Mouse (Mus musculus): ENCODE results near the gene Taar7a.

Gene Taar7a

DNA sequence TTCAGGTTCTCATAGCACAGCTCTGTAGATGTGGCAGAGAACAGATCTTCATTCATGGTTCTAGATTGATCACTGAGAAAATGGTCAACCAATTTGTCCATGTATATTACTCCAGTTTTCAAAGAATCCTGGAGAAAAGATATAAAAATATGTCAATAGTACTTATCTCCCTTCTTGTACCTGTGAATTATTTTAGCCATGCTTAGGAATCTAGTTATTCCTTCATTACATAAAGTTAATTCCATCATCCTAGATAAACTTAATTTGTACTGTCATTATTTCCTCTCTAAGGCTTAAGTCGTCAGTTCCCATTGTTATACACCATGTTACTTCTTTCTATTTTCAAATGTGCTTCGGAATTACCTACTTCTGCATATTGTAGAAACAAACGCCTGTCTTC lies at the start of gene Taar7a:
TSS of gene Taar7a (minus strand) at position 101 of the 400 bp plus-strand sequence.
- ATAC-seq (ENCODE audit: insufficient number of reproducible peaks, low FRiP score, low TSS enrichment): no peak

DNA sequence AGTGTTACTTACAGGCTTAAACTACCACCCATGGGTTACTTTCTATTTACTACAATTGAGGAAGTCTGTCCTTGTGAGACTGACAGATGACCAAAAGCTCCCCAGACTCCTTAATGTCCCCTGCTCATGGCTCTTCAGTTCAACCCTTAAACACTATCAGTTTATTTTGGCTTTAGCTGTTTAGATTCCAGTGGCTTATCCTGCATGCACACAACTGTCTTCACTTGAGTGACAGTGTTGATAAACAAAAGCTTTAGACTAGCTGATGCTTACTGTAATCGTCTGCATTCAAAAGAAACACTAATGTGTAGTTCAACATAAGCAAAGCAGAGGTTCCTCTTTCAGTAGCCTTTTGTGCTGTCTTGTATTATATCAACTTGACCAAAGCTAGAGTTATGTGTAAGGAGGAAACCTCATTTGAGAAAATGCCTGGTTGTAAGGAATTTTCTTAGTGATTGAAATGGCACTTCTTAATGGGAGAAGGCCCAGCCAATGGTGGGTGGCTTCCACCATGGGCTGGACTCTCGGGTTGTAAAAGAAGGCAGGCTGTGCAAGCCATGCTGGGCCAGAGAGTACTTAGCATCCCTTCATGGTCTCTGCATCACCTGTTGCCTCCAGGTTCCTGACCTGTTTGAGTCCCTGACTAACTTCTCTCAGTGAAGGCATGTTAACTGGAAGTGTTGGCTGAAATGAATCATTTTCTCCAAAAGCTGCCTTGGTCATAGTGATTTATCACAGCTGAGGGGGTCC lies 47.0 kb upstream of the Taar7a start:
- no peak for ATAC-seq (ENCODE audit: insufficient number of reproducible peaks, low FRiP score, low TSS enrichment)

DNA sequence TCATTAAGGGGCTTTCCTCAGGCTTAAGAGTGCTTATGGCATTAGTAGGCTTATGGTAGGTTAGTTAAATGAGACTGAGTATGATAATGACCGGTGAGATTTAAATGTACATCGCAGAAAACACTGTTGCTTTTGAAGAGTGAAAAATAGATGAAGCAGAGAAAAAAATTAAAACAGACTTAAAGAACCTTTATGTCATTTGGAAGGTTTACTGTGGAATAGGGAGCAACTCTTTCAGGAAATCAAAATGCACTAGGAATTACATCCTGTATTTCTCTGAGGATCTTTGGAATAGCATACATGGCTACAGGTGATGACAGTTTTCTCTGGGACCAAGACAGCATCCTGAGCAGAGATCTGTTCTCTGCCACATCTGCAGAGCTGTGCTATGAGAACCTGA lies 44.0 kb upstream of the Taar7a start, which contains the start of gene Taar7e:
TSS of gene Taar7e (plus strand) at position 301 of the 400 bp plus-strand sequence.
- ATAC-seq (ENCODE audit: insufficient number of reproducible peaks, low FRiP score, low TSS enrichment): no peak

DNA sequence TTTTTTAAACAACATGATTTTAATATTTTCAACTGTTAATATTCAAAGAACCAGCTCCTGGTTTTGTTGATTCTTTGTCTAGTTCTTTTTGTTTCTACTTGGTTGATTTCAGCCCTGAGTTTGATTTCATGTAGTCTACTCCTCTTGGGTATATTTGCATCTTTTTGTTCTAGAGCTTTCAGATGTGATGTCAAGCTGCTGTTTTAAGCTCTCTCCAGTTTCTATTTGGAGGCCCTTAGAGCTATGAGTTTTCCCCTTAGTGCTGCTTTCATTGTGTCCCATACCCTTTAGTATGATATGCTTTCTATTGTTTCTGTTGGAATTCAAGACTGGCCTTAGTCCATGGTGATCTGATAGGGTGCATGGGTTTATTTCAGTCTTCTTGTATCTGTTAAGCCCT lies 38.1 kb upstream of the Taar7a start:
- no peak for ATAC-seq (ENCODE audit: insufficient number of reproducible peaks, low FRiP score, low TSS enrichment)

DNA sequence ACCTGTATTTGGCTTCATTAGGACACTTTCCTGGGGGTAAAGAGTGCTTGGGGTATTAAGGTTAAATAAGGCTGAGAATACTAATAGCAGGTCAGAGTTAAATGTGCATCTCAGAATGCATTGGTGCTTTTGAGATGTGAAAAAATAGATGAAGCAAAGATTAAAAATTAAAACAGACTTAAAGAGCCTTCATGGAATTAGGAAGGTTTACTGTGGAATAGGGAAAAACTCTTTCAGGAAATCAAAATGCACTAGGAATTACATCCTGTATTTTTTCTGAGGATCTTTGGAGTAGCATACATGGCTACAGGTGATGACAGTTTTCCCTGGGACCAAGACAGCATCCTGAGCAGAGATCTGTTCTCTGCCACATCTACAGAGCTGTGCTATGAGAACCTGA lies 33.6 kb upstream of the Taar7a start, which contains the start of gene Taar7d:
TSS of gene Taar7d (plus strand) at position 301 of the 400 bp plus-strand sequence.
- ATAC-seq (ENCODE audit: insufficient number of reproducible peaks, low FRiP score, low TSS enrichment): no peak

DNA sequence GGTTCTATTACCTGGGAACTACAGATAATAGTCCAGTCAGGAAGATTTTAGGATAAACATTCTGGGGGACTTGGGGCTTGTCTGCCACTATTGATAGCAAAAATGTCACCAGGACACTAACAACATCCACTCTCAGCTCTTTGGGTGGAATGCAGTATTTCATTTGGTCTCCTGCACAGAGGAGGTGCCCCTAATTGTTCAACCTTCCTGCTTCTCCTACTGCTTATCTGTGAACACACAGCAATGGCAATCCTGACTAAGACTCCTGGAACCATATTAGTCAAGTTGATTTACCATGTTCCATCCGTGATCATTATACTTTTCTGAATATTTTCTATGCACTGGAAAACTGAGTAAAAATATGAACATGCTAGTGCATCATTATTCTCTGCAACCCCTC lies 14.9 kb upstream of the Taar7a start:
- no peak for ATAC-seq (ENCODE audit: insufficient number of reproducible peaks, low FRiP score, low TSS enrichment)

DNA sequence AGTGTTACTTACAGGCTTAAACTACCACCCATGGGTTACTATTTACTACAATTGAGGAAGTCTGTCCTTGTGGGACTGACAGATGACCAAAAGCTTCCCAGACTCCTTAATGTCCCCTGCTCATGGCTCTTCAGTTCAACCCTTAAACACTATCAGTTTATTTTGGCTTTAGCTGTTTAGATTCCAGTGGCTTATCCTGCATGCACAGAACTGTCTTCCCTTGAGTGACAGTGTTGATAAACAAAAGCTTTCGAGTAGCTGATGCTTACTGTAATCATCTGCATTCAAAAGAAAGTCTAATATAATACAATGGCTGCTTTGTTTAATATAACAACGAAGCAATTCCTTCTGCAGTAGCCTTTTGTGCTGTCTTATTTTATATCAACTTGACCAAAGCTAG lies 13.8 kb upstream of the Taar7a start:
- ATAC-seq (ENCODE audit: insufficient number of reproducible peaks, low FRiP score, low TSS enrichment): no peak

DNA sequence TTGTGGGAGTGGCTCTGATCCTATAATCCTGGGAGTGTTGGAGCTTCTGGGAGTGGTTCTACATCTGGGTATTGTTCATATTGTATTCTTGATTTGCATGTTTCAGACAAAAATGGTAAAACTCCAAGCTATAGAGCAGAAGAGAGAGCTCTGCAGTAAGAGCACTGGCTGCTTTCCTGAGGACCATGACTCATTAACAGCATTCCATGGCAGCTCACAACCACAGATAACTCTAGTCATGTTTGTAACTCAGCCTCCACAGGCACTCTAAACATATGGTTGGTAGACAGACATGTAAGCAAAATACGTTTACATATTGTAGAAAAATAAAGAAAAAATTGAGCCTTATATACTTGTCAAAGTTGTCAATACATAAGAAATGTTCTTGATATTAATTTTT lies 13.2 kb upstream of the Taar7a start:
- no peak for ATAC-seq (ENCODE audit: insufficient number of reproducible peaks, low FRiP score, low TSS enrichment)

DNA sequence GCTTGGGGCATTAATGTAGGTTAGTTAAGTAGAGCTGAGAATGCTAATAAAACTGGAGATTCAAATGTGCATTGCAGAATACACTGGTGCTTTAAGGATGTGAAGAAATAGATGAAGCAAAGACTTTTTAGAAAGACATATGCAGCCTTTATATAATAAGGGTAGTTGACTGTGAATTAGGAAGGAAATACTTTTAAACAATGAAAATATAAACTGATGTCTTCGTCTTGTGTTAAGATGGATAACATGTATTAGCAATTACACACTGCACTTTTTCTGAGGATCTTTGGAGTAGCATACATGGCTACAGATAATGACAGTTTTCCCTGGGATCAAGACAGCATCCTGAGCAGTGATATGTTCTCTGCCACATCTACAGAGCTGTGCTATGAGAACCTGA lies 6.4 kb upstream of the Taar7a start, which contains the start of gene Taar7b:
TSS of gene Taar7b (plus strand) at position 301 of the 400 bp plus-strand sequence.
- ATAC-seq (ENCODE audit: insufficient number of reproducible peaks, low FRiP score, low TSS enrichment): no peak

DNA sequence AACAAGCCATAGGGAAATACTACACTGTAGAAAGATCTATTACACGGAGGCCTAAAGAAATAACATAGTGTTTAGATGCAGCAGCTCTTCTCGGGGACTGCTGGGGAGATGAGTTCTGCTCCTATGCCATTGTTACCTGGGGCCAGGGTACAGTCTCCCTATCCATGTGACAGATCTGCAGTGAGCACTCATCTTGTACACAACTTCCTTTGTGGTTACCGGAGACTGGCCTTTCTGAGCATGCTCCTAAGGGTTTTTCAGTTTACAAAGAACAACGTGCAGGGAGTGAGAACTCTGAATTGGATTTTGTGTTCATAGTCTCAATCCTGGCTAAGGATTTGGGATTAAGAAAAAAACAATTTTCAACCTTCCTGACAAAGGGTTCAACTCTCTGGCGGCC lies 6.9 kb downstream of the Taar7a start:
- ATAC-seq (ENCODE audit: insufficient number of reproducible peaks, low FRiP score, low TSS enrichment): no peak

DNA sequence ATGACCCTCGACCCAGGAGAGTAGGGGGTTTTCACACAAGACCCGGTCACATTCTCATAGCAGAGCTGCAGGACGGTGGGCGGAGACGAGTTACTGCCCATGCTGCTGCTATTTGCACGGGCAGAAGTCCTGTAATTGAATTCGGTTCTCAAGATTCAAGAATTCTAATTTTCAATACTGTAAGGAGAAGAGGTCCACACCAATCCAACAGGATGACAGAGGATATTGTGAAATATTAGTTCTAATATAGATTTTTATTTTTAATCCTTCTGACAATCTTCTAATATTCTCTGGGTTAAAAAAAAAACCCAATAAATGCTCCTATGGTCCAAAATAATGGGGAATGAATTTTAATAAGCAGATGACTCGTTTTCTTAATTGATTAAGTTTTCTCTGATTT lies 7.7 kb downstream of the Taar7a start, which contains the start of gene Taar6:
TSS of gene Taar6 (minus strand) at position 101 of the 400 bp plus-strand sequence.
- no peak for ATAC-seq (ENCODE audit: insufficient number of reproducible peaks, low FRiP score, low TSS enrichment)

DNA sequence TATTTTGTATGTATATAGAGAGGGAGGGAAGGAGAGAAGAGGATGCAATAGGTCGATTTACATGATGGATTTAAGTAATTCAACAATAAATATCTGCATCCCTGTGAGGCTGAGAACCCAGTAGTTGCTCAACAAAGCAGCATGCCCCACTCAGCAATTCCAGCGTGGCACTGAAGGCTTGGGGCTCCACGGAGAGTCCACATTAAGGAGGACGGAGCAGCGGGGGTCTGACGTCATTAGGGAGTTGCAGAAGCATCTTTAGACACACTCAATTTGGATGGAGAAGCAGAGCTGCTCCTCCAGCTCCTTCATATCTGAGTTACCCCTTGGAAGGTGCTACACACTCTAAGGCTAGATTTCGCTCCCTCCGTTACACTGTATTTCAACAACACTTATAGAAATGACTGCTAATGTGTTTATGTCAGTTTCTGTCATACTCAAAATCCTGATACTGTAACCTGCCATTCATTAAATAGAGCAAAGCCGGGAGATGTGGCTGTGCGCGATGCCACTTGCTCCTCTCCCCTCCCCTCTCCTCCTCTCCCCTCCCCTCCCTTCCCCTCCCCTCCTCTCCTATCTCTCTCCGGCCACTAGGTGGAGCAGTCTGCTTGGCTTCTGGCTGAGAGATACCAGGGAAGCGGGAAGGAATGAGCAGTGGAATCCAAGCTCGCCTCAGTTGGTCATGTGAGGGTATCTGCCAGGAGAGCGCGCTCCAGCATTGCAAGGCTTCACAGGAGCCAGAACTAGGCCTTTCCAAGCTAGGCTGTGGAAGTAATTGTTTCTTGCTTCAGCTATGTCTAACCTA lies 14.2 kb downstream of the Taar7a start:
- ATAC-seq (ENCODE audit: insufficient number of reproducible peaks, low FRiP score, low TSS enrichment): peak; percentile 76

DNA sequence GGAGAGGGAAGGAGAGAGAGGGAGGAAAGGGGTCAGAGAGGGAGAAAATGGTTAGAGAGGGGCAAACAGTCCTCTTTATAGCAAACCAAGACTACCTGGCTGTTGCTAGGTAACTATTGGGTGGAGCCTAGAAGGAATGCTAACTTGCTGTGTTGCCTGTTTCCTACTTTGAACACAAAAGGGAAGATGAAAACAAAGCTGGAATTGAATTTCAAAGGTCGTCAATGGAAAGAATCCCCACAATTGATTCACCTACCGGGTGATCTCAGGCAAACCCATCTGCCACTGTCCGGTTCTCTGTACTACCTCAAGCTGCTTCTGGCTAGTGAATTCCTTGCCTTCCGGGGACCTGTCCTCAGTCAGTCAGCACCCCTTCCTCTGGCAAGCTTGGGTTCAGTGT lies 15.3 kb downstream of the Taar7a start:
- ATAC-seq (ENCODE audit: insufficient number of reproducible peaks, low FRiP score, low TSS enrichment): no peak

DNA sequence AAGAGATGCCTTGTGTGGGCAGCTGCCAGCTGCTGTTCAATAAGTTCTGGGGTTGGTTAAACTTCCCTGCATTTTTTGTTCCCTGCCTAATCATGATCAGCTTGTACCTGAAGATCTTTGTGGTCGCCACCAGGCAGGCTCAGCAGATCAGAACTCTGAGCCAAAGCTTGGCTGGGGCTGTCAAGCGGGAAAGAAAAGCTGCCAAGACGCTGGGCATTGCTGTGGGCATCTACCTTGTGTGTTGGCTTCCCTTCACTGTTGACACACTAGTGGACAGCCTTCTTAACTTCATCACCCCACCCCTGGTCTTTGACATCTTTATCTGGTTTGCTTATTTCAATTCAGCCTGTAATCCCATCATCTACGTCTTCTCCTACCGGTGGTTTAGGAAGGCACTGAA lies 22.0 kb downstream of the Taar7a start:
- ATAC-seq (ENCODE audit: insufficient number of reproducible peaks, low FRiP score, low TSS enrichment): peak; percentile 67; the same call in 1 of the 2 replicates

DNA sequence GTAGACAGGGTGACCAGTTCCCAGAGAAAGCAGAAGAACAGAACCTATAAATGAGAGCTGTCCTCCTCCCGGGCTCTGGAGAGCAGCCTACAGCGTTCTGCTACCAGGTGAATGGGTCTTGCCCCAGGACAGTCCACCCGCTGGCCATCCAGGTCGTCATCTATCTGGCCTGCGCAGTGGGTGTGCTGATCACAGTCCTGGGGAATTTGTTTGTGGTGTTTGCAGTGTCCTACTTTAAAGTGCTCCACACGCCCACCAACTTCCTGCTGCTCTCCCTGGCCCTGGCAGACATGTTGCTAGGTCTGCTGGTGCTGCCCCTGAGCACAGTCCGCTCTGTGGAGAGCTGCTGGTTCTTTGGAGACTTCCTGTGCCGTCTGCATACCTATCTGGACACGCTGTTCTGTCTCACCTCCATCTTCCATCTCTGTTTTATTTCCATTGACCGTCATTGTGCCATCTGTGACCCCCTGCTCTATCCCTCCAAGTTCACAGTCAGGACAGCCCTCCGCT lies 22.6 kb downstream of the Taar7a start, which contains the start of gene Taar5:
TSS of gene Taar5 (plus strand) at position 51 of the 510 bp plus-strand sequence.
- ATAC-seq (ENCODE audit: insufficient number of reproducible peaks, low FRiP score, low TSS enrichment): peak; percentile 16; the same call in 1 of the 2 replicates

DNA sequence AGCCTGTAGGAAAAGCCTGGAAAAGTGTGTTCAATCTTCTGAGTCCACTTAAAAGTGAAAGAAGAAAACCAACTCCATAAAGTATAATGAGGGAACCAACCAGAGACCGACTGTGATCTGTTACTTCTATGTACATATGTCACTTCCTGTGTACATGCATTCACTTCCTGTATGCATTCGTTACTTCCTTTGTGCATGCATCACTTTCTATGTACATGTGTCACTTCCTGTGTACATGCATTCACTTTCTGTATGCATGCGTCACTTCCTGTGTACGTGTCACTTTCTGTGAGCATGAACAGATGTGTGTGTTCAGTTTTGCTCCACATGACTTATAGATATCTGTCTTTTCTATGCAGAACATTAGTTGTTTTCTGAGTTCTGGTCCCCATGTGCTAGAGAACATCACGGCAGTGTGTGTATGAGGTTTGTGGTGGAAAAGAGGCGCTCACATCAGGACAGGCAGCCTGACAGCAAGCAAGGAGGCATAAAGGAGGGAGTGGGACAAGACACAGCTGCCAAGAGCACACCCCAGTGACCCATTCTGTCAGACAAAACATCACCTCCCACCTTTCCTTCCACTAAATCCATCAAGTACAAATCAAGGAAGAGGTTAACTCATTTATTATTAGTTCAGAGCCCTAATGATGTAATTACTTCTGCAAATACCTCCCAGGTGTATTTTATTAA lies 28.2 kb downstream of the Taar7a start:
- ATAC-seq (ENCODE audit: insufficient number of reproducible peaks, low FRiP score, low TSS enrichment): no peak

DNA sequence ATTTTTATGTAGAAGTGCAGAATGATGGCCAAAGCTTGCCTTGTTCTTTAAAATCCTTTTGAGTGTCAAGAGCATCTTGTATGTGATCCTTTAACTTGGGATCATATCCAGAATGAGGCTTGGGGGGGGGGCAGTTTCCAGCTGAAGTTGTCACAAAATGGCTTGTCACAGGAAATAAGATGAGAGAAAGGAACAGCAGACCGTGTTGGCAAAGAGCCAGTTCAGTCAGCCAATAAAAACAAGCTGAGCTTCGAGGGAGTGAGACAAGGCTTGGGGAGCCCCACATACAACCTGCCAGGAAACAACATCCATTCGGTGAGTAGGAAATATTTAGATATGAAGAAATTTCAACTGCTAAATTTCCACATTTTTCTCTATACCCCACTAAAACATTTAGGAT lies 29.8 kb downstream of the Taar7a start:
- no peak for ATAC-seq (ENCODE audit: insufficient number of reproducible peaks, low FRiP score, low TSS enrichment)

DNA sequence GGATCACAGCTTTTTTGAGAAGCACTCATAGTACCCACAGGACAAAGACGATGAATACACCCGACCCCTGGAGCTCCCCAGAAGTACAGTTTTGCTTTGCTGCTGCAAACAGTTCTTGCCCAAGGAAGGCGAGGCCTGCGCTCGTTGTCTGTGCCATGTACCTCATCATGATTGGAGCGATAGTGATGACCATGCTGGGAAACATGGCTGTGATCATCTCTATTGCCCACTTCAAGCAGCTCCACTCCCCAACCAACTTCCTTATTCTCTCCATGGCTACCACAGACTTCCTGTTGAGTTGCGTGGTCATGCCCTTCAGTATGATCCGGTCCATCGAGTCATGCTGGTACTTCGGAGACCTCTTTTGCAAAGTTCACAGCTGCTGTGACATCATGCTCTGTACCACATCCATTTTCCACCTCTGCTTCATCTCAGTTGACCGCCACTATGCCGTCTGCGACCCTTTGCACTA lies 32.8 kb downstream of the Taar7a start, which contains the start of gene Taar4:
TSS of gene Taar4 (plus strand) at position 51 of the 472 bp plus-strand sequence.
- no peak for ATAC-seq (ENCODE audit: insufficient number of reproducible peaks, low FRiP score, low TSS enrichment)

DNA sequence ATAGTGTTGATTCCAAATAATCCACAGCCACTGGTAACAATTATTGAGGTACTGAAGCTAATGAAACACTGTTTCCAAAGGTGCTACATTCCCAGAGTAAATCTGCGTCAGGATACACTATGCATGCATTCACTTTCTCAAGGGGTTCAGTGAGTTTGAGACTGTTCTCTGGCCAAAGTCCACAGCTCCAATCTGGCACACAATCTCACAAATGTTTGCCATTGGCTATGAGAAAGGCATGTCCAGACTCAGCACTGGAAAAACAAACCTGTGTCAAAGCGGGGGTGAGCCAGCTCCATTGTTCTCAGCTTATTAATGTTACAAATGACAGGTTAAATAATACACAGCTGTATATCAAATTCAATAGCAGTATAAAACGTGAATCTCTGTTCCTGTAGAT lies 34.2 kb downstream of the Taar7a start:
- no peak for ATAC-seq (ENCODE audit: insufficient number of reproducible peaks, low FRiP score, low TSS enrichment)

DNA sequence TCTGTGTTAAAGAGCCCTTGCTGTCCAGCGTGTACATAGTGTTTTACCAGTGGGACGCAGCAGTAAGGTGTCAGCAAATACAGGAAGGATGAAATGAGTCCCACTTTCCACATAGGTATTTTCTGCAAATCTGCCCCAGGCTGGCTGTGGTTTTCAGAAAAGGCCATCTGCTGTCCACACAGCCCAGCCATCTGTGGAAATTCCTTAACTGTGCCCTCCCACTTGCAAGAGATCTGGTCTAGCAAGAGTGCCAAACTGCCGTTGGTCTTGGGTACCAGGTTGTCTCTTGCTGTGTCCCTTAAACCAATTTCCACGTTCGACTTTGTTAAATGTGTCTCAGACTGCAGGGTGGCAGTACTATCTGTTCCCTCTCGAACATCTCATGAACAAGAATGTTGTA lies 41.6 kb downstream of the Taar7a start:
- peak; percentile 93 for ATAC-seq (ENCODE audit: insufficient number of reproducible peaks, low FRiP score, low TSS enrichment)
